Mouse (Mus musculus) lung, adult 2 months (tissue): ENCODE results near the gene Cryga.

Experiments
- CTCF ChIP-seq: fragments of 200-500 bp; IDR thresholded peaks from 2 replicates; pipeline ENCODE4 v1.5.1; 2011; ENCODE audit warnings: mild to moderate bottlenecking, low read length, control low read depth; ENCODE audit not compliant: insufficient read depth
- POLR2A ChIP-seq: fragments of 200-500 bp; IDR thresholded peaks from 2 replicates; pipeline ENCODE4 v1.6.1; 2011; ENCODE audit warnings: low read depth, mild to moderate bottlenecking, control low read depth, low read length, borderline replicate concordance; ENCODE audit errors: extremely low read depth

GRCm38 (mm10) chr1:65067842-65068241 lies 35.3 kb downstream of the Cryga start:
- TF ChIP-seq POLR2A (no peak), CTCF (no peak)
